Mouse (Mus musculus) gastrocnemius, postnatal 10 days (tissue): ENCODE results near the gene Gabra6. TPM values are rescaled to one million over a fixed set of nuclear protein-coding genes. Genes with fewer than 3 reads are reported as not detected.

ENCODE experiments used
- DNase-seq: peaks from one replicate; pipeline ENCODE4 v3.0.0; 2021; ENCODE audit warnings: mixed read lengths
- long read RNA-seq, 2 experiments: library from polyadenylated mRNA; stranded (forward); transcript quantifications; one replicate each; pipeline ENCODE4 v2.0.0; 2021
- total RNA-seq, 2 experiments: library from RNA; stranded (reverse); gene quantifications; 2 replicates each; pipeline ENCODE4 v1.2.3; 2021

Gabra6 gene
- not detected for total RNA-seq
- long read RNA-seq, experiment 1 = 0 reads
- long read RNA-seq, experiment 2 = 0 reads

DNA sequence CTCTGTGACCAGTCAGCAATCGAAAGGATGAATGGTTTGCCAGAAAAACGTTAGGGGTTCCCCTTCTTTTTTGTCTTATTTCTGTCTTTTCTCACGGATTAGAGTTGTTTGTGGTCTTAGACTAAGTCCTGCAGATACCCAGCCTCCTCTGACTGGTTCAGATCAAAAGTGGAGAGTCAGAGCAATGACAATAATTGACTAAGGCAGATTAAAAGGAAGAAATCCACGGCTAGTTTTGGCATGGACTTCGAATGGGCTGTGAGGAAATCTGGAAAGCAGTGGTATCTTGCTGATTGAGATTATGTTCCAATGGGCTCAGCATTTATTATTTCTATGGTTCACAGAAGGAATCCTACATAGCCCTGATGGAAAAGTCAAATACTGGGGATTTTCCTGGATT lies at the start of gene Gabra6:
TSS of gene Gabra6 (minus strand) at position 191 of the 400 bp plus-strand sequence.
- no peak for DNase-seq

DNA sequence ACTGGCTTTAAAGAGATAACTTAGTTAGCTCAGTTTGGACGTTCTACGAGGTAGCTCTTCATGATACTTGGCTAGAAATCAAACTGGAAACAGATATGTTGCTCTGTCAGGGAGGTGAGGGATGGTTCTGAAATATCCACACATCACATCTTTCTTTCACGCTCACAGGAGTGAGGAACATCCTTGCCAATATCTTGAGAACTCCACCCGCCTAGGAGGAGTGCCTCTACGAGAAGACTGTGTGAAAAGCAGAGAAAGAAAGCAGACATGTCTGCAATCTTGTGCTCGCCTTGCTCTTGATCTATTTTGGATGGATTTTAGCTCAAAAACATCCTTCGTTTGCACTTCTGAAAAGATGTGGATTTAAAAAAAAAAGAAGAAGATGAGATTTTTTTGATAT lies 44.7 kb upstream of the Gabra6 start:
- DNase-seq = no peak

DNA sequence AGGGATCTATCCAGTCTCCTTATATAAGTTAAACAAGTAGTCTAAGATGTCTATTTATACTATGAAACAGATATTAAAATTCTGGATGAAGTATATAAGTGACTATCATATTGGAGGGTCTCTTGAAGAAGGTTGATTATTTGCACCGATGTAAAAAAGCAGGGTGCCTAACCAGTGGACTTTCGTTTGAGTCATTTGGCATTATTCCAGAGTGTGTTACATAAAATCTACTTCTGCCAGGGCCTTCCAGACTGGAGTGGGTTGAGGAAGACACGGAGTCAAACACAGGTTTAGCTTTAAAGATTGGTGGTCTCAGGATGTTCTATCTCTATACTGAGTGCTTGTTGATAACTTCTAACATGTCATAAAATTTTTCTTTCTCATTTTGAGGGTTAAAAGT lies 11.2 kb upstream of the Gabra6 start:
- DNase-seq = no peak

DNA sequence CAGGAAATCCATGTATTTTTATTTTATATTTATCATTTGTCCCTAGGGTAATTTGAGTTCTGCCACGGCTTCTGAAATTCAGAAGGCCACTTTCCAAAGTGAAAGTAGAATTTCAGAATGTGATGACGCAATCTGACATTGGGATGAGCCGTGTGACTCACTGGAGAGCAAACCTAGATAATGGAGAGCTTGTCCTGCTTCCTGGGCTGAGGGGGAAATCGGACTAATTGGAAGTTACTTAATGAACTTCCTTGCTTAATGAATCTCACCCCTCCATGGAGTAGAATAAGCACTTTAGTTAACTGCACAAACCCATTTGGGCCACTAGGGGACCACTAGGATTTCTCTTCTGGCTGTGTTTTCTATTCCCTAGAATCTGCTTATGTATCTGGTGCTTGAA lies 5.4 kb upstream of the Gabra6 start:
- no peak for DNase-seq

DNA sequence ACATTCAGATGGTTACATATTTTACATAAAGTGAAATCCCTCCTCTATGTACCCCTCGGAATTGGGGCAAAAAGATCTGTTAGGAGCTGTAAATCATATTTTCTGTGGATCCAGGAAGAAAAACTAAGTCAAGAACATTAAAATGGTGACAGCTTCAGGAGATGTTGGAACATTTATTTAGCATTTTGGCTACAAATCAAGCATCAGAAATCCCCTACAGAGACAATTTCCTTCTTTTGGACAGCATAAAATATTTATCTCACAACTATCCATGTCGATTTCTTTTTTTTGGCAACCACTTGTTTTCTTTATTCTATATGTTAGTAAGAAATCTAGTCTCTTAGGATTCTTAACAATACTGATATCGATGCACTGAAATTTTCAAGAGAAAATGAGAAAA lies 688 bp upstream of the Gabra6 start:
- DNase-seq = no peak

DNA sequence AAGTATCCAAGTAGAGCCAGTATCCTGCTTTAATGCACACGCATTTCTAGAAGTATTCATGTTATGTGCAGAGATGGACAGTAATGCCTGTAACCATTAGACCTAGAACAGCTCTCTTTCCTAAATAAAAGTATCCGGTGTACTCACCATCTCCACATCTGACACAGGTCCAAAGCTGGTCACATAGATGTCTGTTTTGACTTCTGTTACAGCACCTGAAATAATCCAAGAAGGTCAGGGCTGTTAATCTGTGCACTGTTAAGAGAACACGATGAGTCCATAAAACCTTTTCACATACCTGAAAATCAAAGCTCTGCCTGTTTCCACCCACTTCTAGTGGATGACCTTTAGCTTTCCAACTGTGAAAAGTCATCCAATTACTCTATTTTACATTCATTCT lies 1.4 kb downstream of the Gabra6 start:
- DNase-seq = no peak

DNA sequence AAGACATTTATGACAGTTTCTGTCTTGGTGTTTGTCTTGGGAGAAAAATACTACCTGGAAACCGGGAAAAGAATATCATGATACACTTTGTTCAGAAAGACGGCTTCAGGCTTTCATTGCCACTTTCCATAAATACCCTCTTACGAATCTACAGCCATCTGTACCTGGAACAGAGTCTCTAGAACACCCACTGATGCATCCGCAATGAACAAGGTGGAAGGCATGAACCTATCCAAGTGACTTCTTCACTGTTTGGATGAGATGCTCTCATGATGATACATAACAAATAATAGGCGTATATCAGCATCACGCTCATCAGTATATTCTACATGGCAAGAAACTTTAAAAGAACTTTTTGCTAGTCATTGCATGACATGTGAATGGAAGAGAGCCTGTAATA lies 1.8 kb downstream of the Gabra6 start:
- DNase-seq = no peak

DNA sequence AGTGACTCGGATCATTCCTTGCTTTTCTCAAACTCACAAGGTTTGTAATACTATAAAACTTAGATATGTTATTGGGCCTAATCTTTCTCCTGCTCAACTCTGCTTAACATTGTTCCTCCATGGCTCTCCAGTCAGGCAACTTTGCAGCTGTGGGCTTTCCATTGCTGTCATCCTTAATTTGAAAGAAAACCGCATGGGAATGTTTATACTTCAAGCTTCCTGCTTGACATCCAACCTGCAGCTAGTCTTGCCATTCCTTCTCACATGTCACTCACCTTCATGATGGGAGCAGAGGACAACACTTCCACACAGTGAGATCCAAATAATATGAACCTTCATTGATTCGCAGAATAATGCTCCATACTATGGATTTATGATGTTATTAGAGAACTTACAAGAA lies 2.9 kb downstream of the Gabra6 start:
- no peak for DNase-seq

DNA sequence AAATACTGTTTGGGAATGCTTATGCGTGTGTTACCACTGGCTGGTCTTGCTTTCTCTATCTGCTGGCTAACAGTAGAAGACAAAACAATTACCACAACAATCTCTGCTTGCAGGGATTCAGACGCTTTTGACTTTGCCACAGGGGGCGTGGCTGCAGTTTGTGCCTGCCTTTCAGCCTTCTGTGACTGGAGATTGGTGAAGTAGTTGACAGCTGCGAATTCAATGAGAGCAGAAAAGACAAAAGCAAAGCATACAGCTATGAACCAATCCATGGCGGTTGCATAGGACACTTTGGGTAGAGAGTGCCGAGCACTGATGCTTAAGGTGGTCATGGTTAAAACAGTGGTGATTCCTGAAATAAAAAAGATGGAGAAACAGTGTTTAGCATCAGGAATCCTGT lies 6.0 kb downstream of the Gabra6 start:
- DNase-seq = no peak

DNA sequence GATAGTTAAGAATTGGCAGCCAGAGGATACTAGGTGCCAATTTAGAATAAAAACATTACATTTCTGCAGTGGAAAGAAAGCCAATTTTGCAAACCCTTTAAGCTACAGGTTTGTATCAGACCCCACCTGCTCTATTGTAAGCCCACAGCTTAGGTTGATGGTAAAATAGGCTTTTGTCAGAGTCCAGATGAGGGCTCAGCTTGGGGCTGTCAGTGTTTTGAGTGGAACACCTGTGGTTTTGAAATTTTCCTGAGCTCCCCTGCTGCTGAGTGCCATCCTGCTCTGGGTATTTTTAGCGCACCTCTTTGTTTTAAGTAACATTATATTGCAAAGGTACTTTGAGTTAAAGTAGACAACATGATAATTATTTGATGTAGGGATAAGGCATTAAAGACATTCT lies 10.0 kb downstream of the Gabra6 start:
- no peak for DNase-seq

DNA sequence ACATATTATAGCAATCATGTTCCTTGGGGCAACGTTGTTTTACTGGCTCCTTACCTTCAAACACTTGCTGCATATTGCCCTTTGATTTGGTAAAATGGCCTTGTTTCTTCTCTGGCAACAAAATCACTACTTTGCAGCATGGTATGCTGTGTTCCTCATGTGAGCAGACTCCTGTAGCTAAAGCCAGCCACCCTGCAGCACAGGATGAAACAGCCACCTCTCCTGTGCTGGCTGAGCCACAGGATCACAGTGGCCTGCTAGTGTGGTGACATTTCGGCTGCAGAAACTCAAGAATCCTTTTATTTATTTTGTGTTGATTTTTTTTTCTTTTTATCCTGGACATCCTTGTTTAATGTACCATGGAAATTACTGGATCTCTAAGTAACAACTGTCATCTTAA lies 11.8 kb downstream of the Gabra6 start:
- no peak for DNase-seq

DNA sequence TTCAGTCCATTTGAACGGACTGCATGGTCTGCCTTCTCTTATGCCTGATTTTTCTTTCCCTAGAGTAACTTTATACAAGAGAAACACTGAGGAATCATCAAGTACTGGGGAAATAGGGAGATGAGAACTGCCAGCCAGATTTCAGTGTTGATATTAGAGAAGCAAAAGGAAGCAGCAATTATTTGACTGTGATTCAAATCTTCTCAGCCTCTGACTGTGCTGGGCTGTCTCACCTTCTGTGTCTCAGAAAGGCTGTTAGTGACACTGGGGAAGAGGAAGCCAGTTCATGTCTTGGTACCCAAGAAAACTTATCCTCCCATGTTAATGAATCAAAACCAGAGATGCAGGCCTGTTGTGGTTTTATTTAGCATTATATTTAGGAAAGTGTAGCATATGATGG lies 14.8 kb downstream of the Gabra6 start:
- DNase-seq = no peak

DNA sequence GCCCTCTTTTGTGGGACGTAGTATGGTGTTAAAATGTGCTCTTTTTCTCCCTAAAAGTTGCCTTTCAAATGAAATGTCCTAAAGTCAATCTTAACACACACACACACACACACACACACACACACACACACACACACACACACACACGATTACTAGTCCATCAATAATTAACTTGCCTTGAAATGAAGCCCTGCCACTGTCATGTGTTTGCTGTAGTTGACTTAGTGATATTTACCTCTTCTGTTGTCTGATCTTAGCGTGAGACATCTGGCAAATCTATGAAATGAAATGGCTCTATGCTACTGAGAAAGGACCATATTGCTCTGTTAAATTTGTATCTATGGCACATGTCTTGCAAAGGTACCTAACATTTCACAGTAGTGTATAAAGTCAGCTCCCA lies 61.9 kb downstream of the Gabra6 start:
- no peak for DNase-seq

Other genes with a start within 250 kb of the Gabra6 start
- 1 to 10 TPM; 1.8 to 2.3 TPM for gene Gabra1, start 138.1 kb downstream of the Gabra6 start, total RNA-seq
- 1 to 10 TPM; 1.3 to 1.5 TPM for gene Gabrb2, start 98.7 kb upstream of the Gabra6 start, total RNA-seq